In genomic region chr1:119256097-119256473, GRCm38 (mm10) we compare ENCODE assay signal across 10 mouse cellular contexts.
DNase-seq lines count a peak whose midpoint lies in the region; ATAC-seq and TF ChIP-seq lines count a peak whose summit lies in the region.
"Had no signal": no experiment of that assay in that cellular context is flagged by ENCODE, and none has a peak within 500 bp of the region (broad histone marks: within the 10 kb centered on the region; RNA-seq: fewer than 3 reads in every experiment).

No protein-coding gene starts in this region.

- TF ChIP-seq CTCF in cortical plate, adult 2 months (IDR thresholded peaks at IDR 0.05; ENCODE audit: extremely low read depth, insufficient read depth, low read length) = 0 out of 2 replicates have a peak, but pooled peaks have one; percentile 15

- peaks cover 22% of the 10 kb centered on the region for H3K27me3 ChIP-seq in midbrain, embryonic 10.5 days (ENCODE audit: low read depth, poor library complexity, severe bottlenecking)
- H3K27me3 ChIP-seq: lung, embryonic 15.5 days had no signal

- no peaks in the 10 kb centered on the region; the same call in 1 of the 2 replicates for H3K9me3 ChIP-seq in midbrain, embryonic 10.5 days (replicated peaks)
- H3K9me3 ChIP-seq: lung, embryonic 15.5 days had no signal

- TF ChIP-seq POLR2A in cortical plate, adult 2 months (IDR thresholded peaks at IDR 0.05; ENCODE audit: extremely low read depth, insufficient read depth, low read length) = no peak

- no peaks in the 10 kb centered on the region for H3K36me3 ChIP-seq in midbrain, embryonic 10.5 days
- H3K36me3 ChIP-seq: G1E; lung, embryonic 15.5 days had no signal

- peak; percentile 16 for DNase-seq in kidney, postnatal 10 days
- DNase-seq in kidney, adult 18-20 months = no peak
- DNase-seq in ZHBTc4 (ENCODE audit: low read depth, low spot score) (peak; percentile 65), MN1 (ENCODE audit: low spot score) (no peak)
- DNase-seq in midbrain, embryonic 10.5 days (ENCODE audit: low spot score) = no peak
- no peak for DNase-seq in right cerebral cortex, adult 18-20 months

- WGBS in midbrain, embryonic 10.5 days = 49% methylated on average over 5 of the region's 5 CpGs

- no peak overlapping the region for H3K4me3 ChIP-seq in cortical plate, adult 2 months (ENCODE audit: insufficient read depth, low read length)
- H3K4me3 ChIP-seq in midbrain, embryonic 10.5 days = no peak overlapping the region
- H3K4me3 ChIP-seq: lung, embryonic 15.5 days had no signal

- H3K27ac ChIP-seq in cortical plate, adult 2 months (ENCODE audit: insufficient read depth, low read length) = no peak overlapping the region
- H3K27ac ChIP-seq in midbrain, embryonic 10.5 days (replicated peaks) = peak overlapping the region; percentile 35; the same call in 1 of the 2 replicates
- H3K27ac ChIP-seq: lung, embryonic 15.5 days had no signal

- H3K4me1 ChIP-seq in cortical plate, adult 2 months (ENCODE audit: control insufficient read depth, insufficient read depth, low read length) = no peaks in the 10 kb centered on the region; the same call in 1 of the 2 replicates
- H3K4me1 ChIP-seq in midbrain, embryonic 10.5 days = peaks cover 21% of the 10 kb centered on the region

- no peak for ATAC-seq in megakaryocyte progenitor cell, adult 5-6 weeks (replicated peaks; ENCODE audit: poor library complexity)

Comparison
In these comparisons a context has a peak if more than half of its experiments do, and no peak if none do; other contexts are left out.
1. DNase-seq: peak in kidney, postnatal 10 days (single experiment) and ZHBTc4 (single experiment); none in kidney, adult 18-20 months (single experiment), midbrain, embryonic 10.5 days (single experiment), MN1 (single experiment) and right cerebral cortex, adult 18-20 months (single experiment).